Mouse (Mus musculus) cerebellum, postnatal 25 days (tissue): ENCODE measurements around the gene Tmem200a.

ENCODE experiments used
- DNase-seq, 2 experiments: peaks; one replicate each; pipeline ENCODE4 v3.0.0; 2021; ENCODE audit warnings: mixed read lengths in 2 of 2

Tmem200a gene

DNA sequence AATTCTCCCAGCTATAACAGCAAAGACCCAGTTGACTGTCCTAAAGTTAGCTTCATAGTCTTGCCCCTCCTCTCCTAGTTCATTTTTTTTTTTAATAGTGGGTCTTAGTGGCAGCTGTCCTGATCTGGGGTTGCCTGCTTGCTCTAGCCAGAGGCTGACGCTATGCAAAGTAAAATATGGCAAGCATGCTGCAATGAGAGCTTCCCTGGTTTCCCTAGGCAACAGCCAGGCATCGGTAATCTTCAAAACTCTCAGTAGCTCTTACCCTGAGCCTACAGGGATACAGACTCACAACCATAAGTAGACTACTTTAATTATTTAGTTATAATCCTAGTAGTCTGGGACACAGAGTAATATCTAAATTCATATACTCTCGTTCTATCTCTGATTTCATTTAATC is 202.0 kb downstream of the Tmem200a start:
- no peak for DNase-seq

GRCm38 (mm10) chr10:25868739-25869138 is 210.1 kb downstream of the Tmem200a start:
- no peak for DNase-seq
